Mouse (Mus musculus): ENCODE measurements around the gene Rpl11. TPM values are rescaled to one million over a fixed set of nuclear protein-coding genes. Genes with fewer than 3 reads are reported as not detected.
A peak's percentile ranks its signal among the peaks of the same experiment; 100 is the strongest.

The Rpl11 gene
- total and polyA plus RNA-seq, 3 experiments, result 132 to 288 (median 259) TPM

GRCm38 (mm10) chr4:136046888-136047287 is 6.3 kb downstream of the Rpl11 start:
- Histone ChIP-seq H3K9ac (ENCODE audit: low read depth, low read length) (no peak overlapping the region), H3K27me3 (ENCODE audit: control insufficient read depth, insufficient read depth, low read length) (no peaks in the 10 kb centered on the region), H3K4me1 (ENCODE audit: control insufficient read depth, insufficient read depth, low read length) (peaks cover 5% of the 10 kb centered on the region), H3K36me3 (ENCODE audit: control insufficient read depth, insufficient read depth, low read length) (peaks cover 4% of the 10 kb centered on the region), H3K79me2 (replicated peaks; ENCODE audit: control insufficient read depth, insufficient read depth, low read length) (no peaks in the 10 kb centered on the region), H3K4me3 (no peak overlapping the region), H3K27ac (no peak overlapping the region)
- DNase-seq, result no peak
- WGBS, result 76% methylated on average over 6 of the region's 6 CpGs
- intact Hi-C loops (cut with DNase I), result no loop called here
- TF ChIP-seq EP300 (IDR thresholded peaks at IDR 0.05; ENCODE audit: insufficient read depth, low read depth, low read length) (no peak), POLR2A (IDR thresholded peaks at IDR 0.05; ENCODE audit: insufficient read depth, low read depth, low read length) (no peak), CTCF (IDR thresholded peaks at IDR 0.05) (no peak)

GRCm38 (mm10) chr4:136045091-136045490 is 8.1 kb downstream of the Rpl11 start:
- Histone ChIP-seq H3K27me3 (ENCODE audit: control insufficient read depth, insufficient read depth, low read length) (no peaks in the 10 kb centered on the region), H3K36me3 (ENCODE audit: control insufficient read depth, insufficient read depth, low read length) (no peaks in the 10 kb centered on the region), H3K27ac (no peak overlapping the region), H3K4me3 (no peak overlapping the region), H3K9ac (ENCODE audit: low read depth, low read length) (no peak overlapping the region), H3K79me2 (replicated peaks; ENCODE audit: control insufficient read depth, insufficient read depth, low read length) (no peaks in the 10 kb centered on the region), H3K4me1 (ENCODE audit: control insufficient read depth, insufficient read depth, low read length) (no peaks in the 10 kb centered on the region)
- no peak for TF ChIP-seq EP300 (IDR thresholded peaks at IDR 0.05; ENCODE audit: insufficient read depth, low read depth, low read length)
- TF ChIP-seq CTCF (IDR thresholded peaks at IDR 0.05), result no peak
- no peak for TF ChIP-seq POLR2A (IDR thresholded peaks at IDR 0.05; ENCODE audit: insufficient read depth, low read depth, low read length)
- 91% methylated on average over 5 of the region's 5 CpGs for WGBS
- intact Hi-C loops (cut with DNase I), result no loop called here
- DNase-seq, result no peak

GRCm38 (mm10) chr4:136043784-136044400 is 9.3 kb downstream of the Rpl11 start:
- intact Hi-C loops (cut with DNase I), result no loop called here

GRCm38 (mm10) chr4:136035078-136035477 is 18.1 kb downstream of the Rpl11 start:
- H3K79me2 ChIP-seq (replicated peaks; ENCODE audit: control insufficient read depth, insufficient read depth, low read length), result no peaks in the 10 kb centered on the region
- no peaks in the 10 kb centered on the region for H3K36me3 ChIP-seq (ENCODE audit: control insufficient read depth, insufficient read depth, low read length)
- TF ChIP-seq EP300 (IDR thresholded peaks at IDR 0.05; ENCODE audit: insufficient read depth, low read depth, low read length), result no peak
- no peak for TF ChIP-seq POLR2A (IDR thresholded peaks at IDR 0.05; ENCODE audit: insufficient read depth, low read depth, low read length)
- no peak for TF ChIP-seq CTCF (IDR thresholded peaks at IDR 0.05)
- 70% methylated on average over 4 of the region's 4 CpGs for WGBS
- DNase-seq, result no peak
- no peaks in the 10 kb centered on the region for H3K27me3 ChIP-seq (ENCODE audit: control insufficient read depth, insufficient read depth, low read length)
- peaks cover 3% of the 10 kb centered on the region for H3K4me1 ChIP-seq (ENCODE audit: control insufficient read depth, insufficient read depth, low read length)
- intact Hi-C loops (cut with DNase I), result no loop called here
- no peak overlapping the region for H3K9ac ChIP-seq (ENCODE audit: low read depth, low read length)
- no peak overlapping the region for H3K4me3 ChIP-seq
- H3K27ac ChIP-seq, result no peak overlapping the region

More at GRCm38 (mm10) chr4:136043784-136044400, 9.3 kb downstream of the Rpl11 start:
- Histone ChIP-seq H3K9ac (ENCODE audit: low read depth, low read length) (no peak overlapping the region), H3K36me3 (ENCODE audit: control insufficient read depth, insufficient read depth, low read length) (no peaks in the 10 kb centered on the region), H3K4me3 (no peak overlapping the region), H3K27ac (no peak overlapping the region), H3K4me1 (ENCODE audit: control insufficient read depth, insufficient read depth, low read length) (no peaks in the 10 kb centered on the region), H3K79me2 (replicated peaks; ENCODE audit: control insufficient read depth, insufficient read depth, low read length) (no peaks in the 10 kb centered on the region), H3K27me3 (ENCODE audit: control insufficient read depth, insufficient read depth, low read length) (no peaks in the 10 kb centered on the region)
- no peak for TF ChIP-seq CTCF (IDR thresholded peaks at IDR 0.05)
- DNase-seq, result no peak
- WGBS, result 89% methylated on average over 6 of the region's 6 CpGs

- 50% methylated on average over 1 of the region's 1 CpGs for WGBS
- Histone ChIP-seq H3K4me3 (no peak overlapping the region), H3K36me3 (ENCODE audit: control insufficient read depth, insufficient read depth, low read length) (no peaks in the 10 kb centered on the region), H3K4me1 (ENCODE audit: control insufficient read depth, insufficient read depth, low read length) (peaks cover 3% of the 10 kb centered on the region), H3K79me2 (replicated peaks; ENCODE audit: control insufficient read depth, insufficient read depth, low read length) (no peaks in the 10 kb centered on the region), H3K27ac (no peak overlapping the region), H3K9ac (ENCODE audit: low read depth, low read length) (no peak overlapping the region), H3K27me3 (ENCODE audit: control insufficient read depth, insufficient read depth, low read length) (no peaks in the 10 kb centered on the region)
- intact Hi-C loops (cut with DNase I), result no loop called here
- no peak for TF ChIP-seq CTCF (IDR thresholded peaks at IDR 0.05)
- no peak for DNase-seq
Observed at GRCm38 (mm10) chr4:136033231-136033630, 20.0 kb downstream of the Rpl11 start.

GRCm38 (mm10) chr4:136030968-136031909 is 22.0 kb downstream of the Rpl11 start:
- Histone ChIP-seq H3K27me3 (ENCODE audit: control insufficient read depth, insufficient read depth, low read length) (no peaks in the 10 kb centered on the region), H3K4me1 (ENCODE audit: control insufficient read depth, insufficient read depth, low read length) (peaks cover 3% of the 10 kb centered on the region), H3K79me2 (replicated peaks; ENCODE audit: control insufficient read depth, insufficient read depth, low read length) (no peaks in the 10 kb centered on the region), H3K9ac (ENCODE audit: low read depth, low read length) (no peak overlapping the region), H3K27ac (no peak overlapping the region; the same call in 1 of the 2 replicates), H3K36me3 (ENCODE audit: control insufficient read depth, insufficient read depth, low read length) (no peaks in the 10 kb centered on the region), H3K4me3 (no peak overlapping the region)
- DNase-seq, result peak; percentile 40 to 63
- TF ChIP-seq CTCF (IDR thresholded peaks at IDR 0.05) (no peak), POLR2A (IDR thresholded peaks at IDR 0.05; ENCODE audit: insufficient read depth, low read depth, low read length) (no peak), EP300 (IDR thresholded peaks at IDR 0.05; ENCODE audit: insufficient read depth, low read depth, low read length) (no peak)
- WGBS, result 17% methylated on average over 8 of the region's 8 CpGs
- intact Hi-C loops (cut with DNase I), result no loop called here

Measured in heart, adult 2 months (tissue).